Mouse (Mus musculus) gastrocnemius, postnatal 14 days (tissue): Measurements from ENCODE around the gene Srpk2. TPM values are rescaled to one million over a fixed set of nuclear protein-coding genes. Genes with fewer than 3 reads are reported as not detected.
"Not testable (repeated sequence)": the region's sequence is repeated elsewhere in the genome, so short reads cannot be mapped to it uniquely, and the experiment has no call there.

ENCODE experiments used
- DNase-seq: peaks from one replicate; pipeline ENCODE4 v3.0.0; 2021; ENCODE audit warnings: mixed read lengths
- intact Hi-C: fragments of 180-260 bp; cut with DNase I; formaldehyde crosslinking; loops from one replicate; pipeline ENCODE4 v1.15.1; 2025; ENCODE audit warnings: low total_unique reads
- total RNA-seq, 2 experiments: library from RNA; stranded (reverse); gene quantifications; 2 replicates each; pipeline ENCODE4 v1.2.3; 2021

The Srpk2 gene
- total RNA-seq, 2 experiments from 2014 or later, result 23.8 to 31.2 TPM

DNA sequence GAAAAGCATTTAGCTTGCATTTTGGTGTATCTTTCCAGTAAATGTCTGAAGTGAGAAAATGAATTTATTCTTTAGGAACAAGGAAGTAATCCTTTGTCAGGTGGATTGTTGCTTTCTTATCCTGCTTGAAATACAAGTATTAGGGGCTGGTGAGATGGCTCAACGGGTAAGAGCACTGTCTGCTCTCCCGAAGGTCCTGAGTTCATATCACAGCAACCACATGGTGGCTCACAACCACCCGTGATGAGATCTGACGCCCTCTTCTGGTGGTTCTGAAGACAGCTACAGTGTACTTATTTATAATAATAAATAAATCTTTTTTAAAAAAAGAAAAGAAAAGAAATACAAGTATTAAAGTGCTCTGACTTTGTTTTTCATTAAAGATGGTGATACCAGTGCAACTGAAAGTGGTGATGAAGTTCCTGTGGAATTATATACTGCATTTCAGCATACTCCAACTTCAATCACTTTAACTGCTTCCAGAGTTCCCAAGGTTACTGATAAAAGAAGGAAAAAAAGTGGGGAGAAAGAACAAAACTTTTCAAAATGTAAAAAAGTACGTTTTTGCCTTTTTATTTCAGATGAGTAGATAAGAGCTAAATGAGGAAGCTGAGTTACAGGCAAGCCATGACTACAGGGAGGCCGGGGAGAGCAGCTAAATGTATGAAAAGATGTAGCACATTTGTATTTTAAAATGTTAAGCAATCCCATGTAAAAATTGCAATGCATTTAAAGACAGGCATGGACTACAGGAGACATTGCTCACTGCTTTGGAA, 211.1 kb downstream of the Srpk2 start:
- intact Hi-C loops, result no loop called here

DNA sequence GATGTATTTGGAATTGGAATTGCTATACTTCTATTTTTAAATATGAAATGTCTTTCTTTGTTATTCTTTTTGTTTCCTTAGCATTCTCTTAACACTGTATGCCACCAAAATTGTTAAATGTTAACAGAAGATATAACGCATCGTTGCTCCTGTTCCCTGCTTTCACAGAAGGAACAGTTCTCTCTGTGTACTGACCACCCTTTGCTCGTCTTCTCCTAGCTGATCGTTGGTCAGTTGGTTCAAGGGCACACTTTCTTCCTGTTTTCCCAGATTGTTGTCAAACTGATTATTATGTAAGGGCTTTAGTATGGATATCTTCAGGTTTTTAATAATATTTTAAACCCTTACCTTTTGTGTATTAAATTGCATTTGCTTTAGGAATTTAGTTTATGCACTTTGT, 217.9 kb downstream of the Srpk2 start:
- intact Hi-C loops, result no loop called here

More for the DNA sequence above, 211.1 kb downstream of the Srpk2 start:
- no peak for DNase-seq

DNA sequence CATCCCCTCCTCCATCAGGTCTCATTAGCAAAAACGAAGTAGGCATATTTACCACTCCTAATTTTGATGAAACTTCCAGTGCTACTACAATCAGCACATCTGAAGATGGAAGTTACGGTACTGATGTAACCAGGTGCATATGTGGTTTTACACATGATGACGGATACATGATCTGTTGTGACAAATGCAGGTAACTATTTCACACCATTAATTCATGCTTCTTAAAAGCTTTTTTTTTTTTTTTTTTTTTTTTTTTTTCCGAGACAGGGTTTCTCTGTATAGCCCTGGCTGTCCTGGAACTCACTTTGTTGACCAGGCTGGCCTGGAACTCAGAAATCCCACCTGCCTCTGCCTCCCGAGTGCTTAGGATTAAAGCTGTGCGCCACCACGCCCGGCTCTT, 219.7 kb downstream of the Srpk2 start:
- no peak for DNase-seq
- intact Hi-C loops, result no loop called here

More for the DNA sequence above, 217.9 kb downstream of the Srpk2 start:
- DNase-seq, result no peak

DNA sequence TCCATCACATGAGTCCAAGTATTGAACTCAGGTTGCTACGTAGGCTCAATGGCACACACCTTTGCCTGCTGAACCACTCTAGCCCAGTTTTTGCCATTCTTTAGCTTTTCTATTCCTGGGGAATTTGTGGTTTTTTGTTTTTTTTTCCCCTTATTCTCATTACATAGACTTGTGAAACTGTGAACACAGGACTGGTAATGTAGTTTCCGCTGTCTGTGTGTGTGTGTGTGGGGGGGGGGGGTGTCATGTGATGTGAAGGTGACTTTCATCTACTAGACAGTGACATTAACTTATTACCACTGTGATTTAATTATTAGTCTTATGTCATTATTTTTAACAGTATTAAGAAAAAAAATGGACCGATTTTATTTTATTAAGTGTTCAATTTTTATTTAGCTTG, 220.2 kb downstream of the Srpk2 start:
- no peak for DNase-seq
- intact Hi-C loops, result no loop called here

DNA sequence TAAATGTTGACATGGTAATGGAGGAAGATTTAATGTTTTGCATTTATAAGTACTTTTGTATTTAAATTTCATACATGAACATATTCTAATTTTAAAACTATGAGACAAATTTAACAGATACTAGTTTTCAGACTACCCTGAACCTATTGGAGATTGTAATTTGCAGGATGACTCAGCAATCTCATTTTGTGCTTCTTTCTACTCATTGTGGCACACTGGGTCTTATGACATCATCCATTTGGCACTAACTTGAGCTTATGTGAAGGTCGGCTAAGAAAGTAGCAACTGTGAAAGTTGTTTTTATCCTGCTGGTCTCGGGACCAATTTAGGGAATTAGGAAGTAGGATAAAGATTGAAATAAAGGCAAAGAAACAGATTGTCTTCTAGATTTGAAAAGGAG, 222.7 kb downstream of the Srpk2 start:
- DNase-seq, result no peak
- intact Hi-C loops, result no loop called here

DNA sequence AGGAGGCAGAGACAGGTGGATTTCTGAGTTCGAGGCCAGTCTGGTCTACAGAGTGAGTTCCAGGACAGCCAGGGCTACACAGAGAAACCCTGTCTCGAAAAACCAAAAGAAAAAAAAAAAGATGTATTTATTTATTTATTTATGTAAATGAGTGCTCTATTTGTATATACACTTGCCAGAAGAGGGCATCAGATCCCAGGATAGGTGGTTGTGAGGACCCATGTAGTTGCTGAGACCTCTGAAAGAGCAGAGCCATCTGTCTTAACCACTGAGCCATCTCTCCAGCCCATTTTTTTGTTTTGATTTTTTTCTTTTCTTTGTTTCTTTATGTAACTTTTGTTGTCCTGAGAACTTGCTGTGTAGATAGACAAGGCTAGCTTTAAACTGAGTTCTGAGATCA, 230.9 kb downstream of the Srpk2 start:
- not testable (repeated sequence) for DNase-seq

More for the DNA sequence above, 230.9 kb downstream of the Srpk2 start:
- intact Hi-C loops, result not testable (repeated sequence)

Other genes with a start within 250 kb of the Srpk2 start
- 10 to 100 TPM in 1 of 2 experiments, 1 to 10 TPM in 1; 8.8 to 13.0 TPM for gene Pus7, start 99.1 kb upstream of the Srpk2 start, total RNA-seq
- 1 to 10 TPM; 7.1 to 8.0 TPM for gene Rint1, start 103.1 kb upstream of the Srpk2 start, total RNA-seq
- 10 to 100 TPM; 48.3 to 51.0 TPM for gene Tomm7, start 159.5 kb upstream of the Srpk2 start, total RNA-seq